Mouse (Mus musculus) layer of hippocampus, adult 18-20 months (tissue): ENCODE measurements around the gene Phyh. TPM values are rescaled to one million over a fixed set of nuclear protein-coding genes. Genes with fewer than 3 reads are reported as not detected.
A peak's percentile ranks its signal among the peaks of the same experiment; 100 is the strongest.

Experiments used
- DNase-seq, 2 experiments: peaks; one replicate each; pipeline ENCODE4 v3.0.0; 2022; ENCODE audit warnings: low spot score in 2 of 2
- long read RNA-seq: library from polyadenylated mRNA; stranded (forward); transcript quantifications from one replicate; pipeline ENCODE4 v2.0.0, GENCODE M21; 2021
- total RNA-seq, 2 experiments: library from RNA; stranded (reverse); gene quantifications; 2 replicates each; pipeline ENCODE4 v1.2.3; 2021

Gene Phyh
- total RNA-seq = 10 to 100 TPM; 89.4 to 92.4 TPM
- long read RNA-seq, transcript Phyh-201 (9 exons, 1,438 nt) = major isoform, 76 of 81 reads
- long read RNA-seq, partial matches to known transcripts = 1 of 81 reads
- long read RNA-seq, other reads (novel, unspliced or antisense) = 4 of 81 reads

- peak; percentile 76 to 83 for DNase-seq
These were observed at the start of gene Phyh for GRCm38 (mm10) chr2:4918860-4919739. Phyh (plus strand) TSS chr2:4919019.

GRCm38 (mm10) chr2:4872740-4873139 is 46.1 kb upstream of the Phyh start:
- no peak for DNase-seq

DNA sequence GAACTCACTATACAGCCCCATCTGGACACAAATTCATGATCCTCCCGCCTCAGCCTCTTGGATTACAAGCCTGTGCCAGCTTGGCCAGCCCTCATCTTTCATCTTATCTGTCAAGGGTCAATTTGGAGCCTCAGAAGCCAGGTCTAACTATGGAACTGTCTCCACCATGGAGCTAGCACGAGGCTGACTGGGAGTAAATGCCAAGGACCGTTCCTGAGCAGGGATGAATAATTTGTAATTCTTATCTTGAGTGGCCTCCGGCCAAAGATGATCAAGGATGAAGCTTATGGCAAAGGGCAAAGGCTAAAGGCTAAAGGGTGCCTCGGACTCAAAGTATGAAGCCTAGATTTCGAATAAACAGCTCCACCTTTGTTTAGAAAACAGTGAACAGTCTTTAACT is 45.5 kb upstream of the Phyh start:
- no peak for DNase-seq

GRCm38 (mm10) chr2:4875090-4875489 is 43.7 kb upstream of the Phyh start:
- DNase-seq = no peak

DNA sequence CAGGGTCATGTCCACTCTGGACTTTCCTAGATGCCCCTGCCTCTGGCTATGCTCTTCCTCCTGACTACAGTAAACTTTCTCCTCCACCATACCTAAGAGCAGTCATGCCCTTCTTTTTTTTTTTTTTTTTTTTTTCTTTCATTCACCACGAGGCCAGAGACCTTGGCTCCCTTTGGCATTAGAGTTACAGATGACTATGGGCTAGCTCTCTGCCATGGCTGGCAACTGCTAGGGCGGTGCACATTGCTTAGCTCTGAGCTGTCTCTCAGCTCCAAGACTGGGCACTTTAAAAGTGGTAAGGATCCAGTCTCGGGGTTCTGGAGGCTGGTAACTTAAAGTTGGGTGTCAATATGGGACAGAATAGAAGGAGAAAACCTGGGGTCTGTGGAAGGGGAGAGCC is 42.7 kb upstream of the Phyh start:
- no peak for DNase-seq

DNA sequence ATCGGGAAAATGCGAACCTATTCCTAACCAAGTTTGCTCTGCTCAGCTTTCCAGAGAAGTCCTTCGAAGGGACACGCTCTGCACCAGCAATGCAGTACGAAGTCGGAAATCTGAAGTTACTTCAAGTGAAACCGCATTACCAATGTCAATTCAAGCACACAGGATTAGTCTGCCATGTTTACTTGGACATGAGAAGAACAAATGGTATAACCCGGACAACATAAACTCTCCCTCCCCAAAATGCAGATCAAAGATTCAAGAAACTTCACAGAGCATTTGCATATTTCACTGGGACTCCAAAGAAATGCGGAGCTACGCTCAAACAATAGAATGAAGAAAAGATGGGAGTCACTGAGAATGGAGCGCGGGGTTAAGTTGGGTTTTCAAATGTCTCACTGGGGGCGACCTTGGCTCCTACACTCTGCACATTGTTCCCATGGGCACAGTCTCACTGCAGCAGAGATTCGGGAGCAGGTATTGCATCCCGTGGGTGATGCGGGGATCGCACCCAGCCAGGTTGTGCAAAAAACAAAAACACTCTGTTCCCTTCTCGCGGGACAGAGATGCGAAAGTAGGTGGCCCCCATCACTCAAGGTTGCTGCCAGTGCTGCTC is 38.0 kb upstream of the Phyh start:
- peak; percentile 16 to 41 for DNase-seq

- DNase-seq = peak; percentile 74 to 87
These were observed 37.2 kb upstream of the Phyh start, which contains the start of gene Sephs1 for GRCm38 (mm10) chr2:4881350-4882248. Sephs1 (plus strand) TSS chr2:4881564.

DNA sequence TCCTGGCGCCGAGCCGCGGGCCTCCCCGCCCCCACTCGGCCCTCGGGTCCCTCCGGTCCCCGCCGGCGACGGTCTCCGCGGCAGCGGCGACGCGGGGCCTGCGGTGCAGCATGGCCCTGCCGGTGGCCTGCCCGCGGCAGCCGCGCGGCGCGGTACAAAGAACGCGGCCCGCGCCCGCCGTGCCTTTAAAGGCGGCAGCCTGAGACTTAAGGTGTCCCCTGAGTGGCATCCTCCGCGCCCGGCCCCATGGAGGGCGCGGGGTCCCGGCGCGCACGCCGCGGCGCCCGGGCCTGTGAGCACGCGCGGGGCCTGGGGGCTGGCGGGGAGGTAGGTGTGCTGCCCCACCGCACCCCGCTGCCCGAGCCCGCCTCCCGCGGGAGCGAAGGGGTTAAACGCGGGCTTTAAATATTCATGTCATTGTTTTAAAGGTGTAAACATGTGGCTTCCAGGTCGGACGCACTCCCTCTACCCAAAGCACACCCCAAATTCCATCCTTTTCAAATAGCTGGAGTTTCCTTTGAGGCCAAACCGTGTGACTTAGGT is 36.5 kb upstream of the Phyh start:
- DNase-seq = peak in 1 of 2 experiments; percentile 35

- DNase-seq = no peak
These were observed 35.7 kb upstream of the Phyh start for GRCm38 (mm10) chr2:4883009-4883704.

GRCm38 (mm10) chr2:4886896-4887295 is 31.9 kb upstream of the Phyh start:
- DNase-seq = no peak

DNA sequence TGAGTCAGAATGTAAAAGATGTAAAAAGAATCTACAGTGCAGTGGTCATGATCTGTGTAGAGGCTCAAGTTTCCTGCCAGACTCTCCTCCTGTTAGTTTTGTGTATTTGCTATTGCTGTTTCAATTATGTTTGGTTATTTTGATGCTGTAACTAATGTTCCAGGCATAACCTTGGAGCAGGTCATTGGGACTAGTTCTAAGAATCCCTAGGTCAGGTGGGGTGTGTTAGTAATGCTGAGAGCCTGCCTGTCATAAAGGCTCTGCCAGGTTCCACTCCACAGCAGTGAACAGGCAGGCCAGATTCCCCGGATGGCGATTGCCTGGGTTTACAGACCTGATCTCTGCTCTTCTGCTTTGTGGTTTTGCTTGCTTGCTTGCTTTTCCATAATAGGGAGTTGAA is 23.2 kb upstream of the Phyh start:
- no peak for DNase-seq

DNA sequence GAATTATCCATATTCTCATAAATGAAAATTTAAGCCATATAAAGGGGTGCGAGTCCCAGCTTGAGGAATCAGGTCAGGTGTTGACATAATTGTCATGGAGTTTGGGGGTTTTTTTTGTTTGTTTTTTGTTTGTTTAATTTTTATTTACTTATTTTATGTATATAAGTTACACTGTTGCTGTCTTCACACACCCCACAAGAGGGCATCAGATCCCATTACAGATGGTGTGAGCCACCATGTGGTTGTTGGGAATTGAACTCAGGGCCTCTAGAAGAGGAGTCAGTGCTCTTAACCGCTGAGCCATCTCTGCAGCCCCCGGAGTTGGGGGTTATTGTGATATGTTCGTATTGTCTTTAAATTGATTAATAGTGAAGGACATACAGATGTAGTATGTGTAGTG is 21.8 kb upstream of the Phyh start:
- no peak for DNase-seq

DNA sequence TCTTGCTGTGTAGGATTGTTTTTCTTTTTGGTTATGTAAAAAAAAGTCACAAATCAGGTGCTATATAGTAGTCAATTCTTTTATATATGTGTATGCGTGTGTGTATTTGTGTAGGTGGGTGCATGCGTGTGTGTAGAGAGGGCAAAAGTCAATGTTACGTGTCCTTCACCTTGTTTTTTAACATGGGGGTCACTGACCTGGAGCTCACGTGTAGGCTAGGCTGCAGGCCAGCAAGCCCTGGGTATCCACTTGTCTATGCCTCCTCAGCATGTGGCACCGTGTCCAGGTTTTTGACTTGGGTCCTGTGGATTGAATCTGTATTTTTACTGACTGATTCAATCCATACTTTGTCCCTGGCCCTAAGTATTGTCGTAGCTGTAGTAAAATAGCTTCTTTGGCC is 18.2 kb upstream of the Phyh start:
- no peak for DNase-seq

GRCm38 (mm10) chr2:4902346-4902745 is 16.5 kb upstream of the Phyh start:
- DNase-seq = no peak

DNA sequence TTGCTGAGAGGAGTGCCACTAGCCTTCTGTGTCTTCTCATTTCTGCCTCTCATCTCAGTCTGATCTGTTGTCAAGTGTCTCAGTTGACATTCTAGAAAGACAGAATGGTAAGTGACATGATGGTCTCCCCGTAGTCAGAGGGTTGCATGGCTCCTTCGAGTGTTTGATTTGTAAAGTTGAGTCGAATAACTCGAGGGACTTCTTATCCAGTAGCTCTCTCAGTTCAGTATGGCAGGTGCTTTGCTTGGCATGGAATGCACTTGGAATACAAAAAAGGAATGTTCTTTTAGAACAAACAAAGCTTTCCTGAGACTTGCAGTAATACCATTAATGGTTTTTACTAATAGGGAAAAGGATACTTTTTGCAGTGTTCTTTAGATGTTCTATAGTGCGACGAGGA is 11.7 kb upstream of the Phyh start:
- no peak for DNase-seq

DNA sequence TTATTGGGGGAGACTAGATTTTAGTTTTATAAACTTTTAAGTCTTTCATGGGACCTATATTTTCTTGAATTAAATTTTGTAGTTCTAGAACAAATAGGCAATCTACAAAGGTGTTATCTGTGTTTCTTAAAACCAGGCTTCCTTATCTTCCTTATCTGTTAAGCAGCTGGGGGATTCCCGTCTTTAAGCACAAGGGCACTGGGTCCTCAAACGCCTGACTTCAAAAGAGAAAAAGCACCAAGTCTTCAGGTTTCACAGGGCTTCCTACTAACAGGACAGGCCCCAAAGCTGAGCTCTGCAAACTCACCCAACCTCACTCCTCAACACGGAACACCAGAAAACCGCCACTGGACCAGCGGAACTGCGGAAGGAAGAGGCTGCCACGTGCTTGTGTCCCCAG is 10.9 kb upstream of the Phyh start:
- DNase-seq = no peak

- DNase-seq = no peak
These were observed 10.0 kb upstream of the Phyh start for GRCm38 (mm10) chr2:4908771-4909315.

- DNase-seq = no peak
These were observed 8.9 kb upstream of the Phyh start for GRCm38 (mm10) chr2:4909909-4910308.

GRCm38 (mm10) chr2:4910521-4910920 is 8.3 kb upstream of the Phyh start:
- no peak for DNase-seq

- DNase-seq = no peak
These were observed 4.9 kb upstream of the Phyh start for GRCm38 (mm10) chr2:4913949-4914348.
